Mouse (Mus musculus) kidney, adult 11 months (tissue): ENCODE results near the gene Wdfy4.
A peak's percentile ranks its signal among the peaks of the same experiment; 100 is the strongest.

ENCODE experiments used
- DNase-seq: peaks from one replicate; pipeline ENCODE4 v3.0.0; 2022

Gene Wdfy4

GRCm38 (mm10) chr14:33185068-33185800 lies at the start of gene Wdfy4:
Wdfy4 (minus strand) TSS chr14:33185508.
- peak; percentile 8 for DNase-seq

GRCm38 (mm10) chr14:33232048-33232447 lies 46.7 kb upstream of the Wdfy4 start:
- no peak for DNase-seq

GRCm38 (mm10) chr14:33231311-33231710 lies 46.0 kb upstream of the Wdfy4 start:
- DNase-seq = no peak

GRCm38 (mm10) chr14:33230672-33231071 lies 45.4 kb upstream of the Wdfy4 start:
- DNase-seq = no peak

- no peak for DNase-seq
These were observed 39.9 kb upstream of the Wdfy4 start for GRCm38 (mm10) chr14:33225235-33225634.

GRCm38 (mm10) chr14:33216343-33217208 lies 31.3 kb upstream of the Wdfy4 start:
- DNase-seq = no peak

- DNase-seq = no peak
These were observed 29.9 kb upstream of the Wdfy4 start for GRCm38 (mm10) chr14:33215163-33215562.

- DNase-seq = no peak
These were observed 29.4 kb upstream of the Wdfy4 start for GRCm38 (mm10) chr14:33214767-33215128.

- DNase-seq = peak; percentile 67
These were observed 28.8 kb upstream of the Wdfy4 start, which contains the start of gene Arhgap22 for GRCm38 (mm10) chr14:33213823-33214766. Arhgap22 (plus strand) TSS chr14:33214026.

- no peak for DNase-seq
These were observed 27.6 kb upstream of the Wdfy4 start for GRCm38 (mm10) chr14:33212958-33213309.

- DNase-seq = peak; percentile 36
These were observed 27.1 kb upstream of the Wdfy4 start for GRCm38 (mm10) chr14:33212271-33212957.

GRCm38 (mm10) chr14:33210806-33211205 lies 25.5 kb upstream of the Wdfy4 start:
- no peak for DNase-seq

- no peak for DNase-seq
These were observed 23.0 kb upstream of the Wdfy4 start for GRCm38 (mm10) chr14:33208331-33208730.

GRCm38 (mm10) chr14:33207011-33207410 lies 21.7 kb upstream of the Wdfy4 start:
- no peak for DNase-seq

- no peak for DNase-seq
These were observed 20.1 kb upstream of the Wdfy4 start for GRCm38 (mm10) chr14:33205280-33205965.

- DNase-seq = no peak
These were observed 18.5 kb upstream of the Wdfy4 start for GRCm38 (mm10) chr14:33203777-33204176.

- no peak for DNase-seq
These were observed 17.6 kb upstream of the Wdfy4 start for GRCm38 (mm10) chr14:33202885-33203284.

GRCm38 (mm10) chr14:33202161-33202560 lies 16.9 kb upstream of the Wdfy4 start:
- DNase-seq = no peak

GRCm38 (mm10) chr14:33194241-33194640 lies 8.9 kb upstream of the Wdfy4 start:
- DNase-seq = no peak

GRCm38 (mm10) chr14:33193762-33194161 lies 8.5 kb upstream of the Wdfy4 start:
- no peak for DNase-seq

- DNase-seq = no peak
These were observed 5.3 kb upstream of the Wdfy4 start for GRCm38 (mm10) chr14:33190646-33191045.
